Mouse (Mus musculus) stomach, embryonic 14.5 days (tissue): ENCODE data around the gene Gpr182. TPM values are rescaled to one million over a fixed set of nuclear protein-coding genes. Genes with fewer than 3 reads are reported as not detected.
A peak's percentile ranks its signal among the peaks of the same experiment; 100 is the strongest.
"Not testable (repeated sequence)": the region's sequence is repeated elsewhere in the genome, so short reads cannot be mapped to it uniquely, and the experiment has no call there.

ENCODE experiments used
- ATAC-seq: fragments of 200-750 bp; cut with Nextera tagmentation; 2 replicates; pipeline ENCODE4 v1.8.0; 2017; ENCODE audit warnings: low read depth, moderate TSS enrichment; ENCODE audit not compliant: insufficient number of reproducible peaks, insufficient read depth, low FRiP score
- H3K27ac ChIP-seq: fragments of 300-500 bp; sonication (generic); 2 replicates; pipeline ENCODE4 v1.5.1; 2014; ENCODE audit warnings: mild to moderate bottlenecking, low read length, moderate library complexity, mixed read lengths
- H3K27me3 ChIP-seq: fragments of 300-500 bp; sonication (generic); 2 replicates; pipeline ENCODE4 v1.6.1; 2014; ENCODE audit warnings: low read length, control low read depth, mixed read lengths; ENCODE audit not compliant: control insufficient read depth, insufficient read depth
- H3K36me3 ChIP-seq: fragments of 300-500 bp; sonication (generic); 2 replicates; pipeline ENCODE4 v1.6.1; 2014; ENCODE audit warnings: mild to moderate bottlenecking, control low read depth, low read length, moderate library complexity, mixed read lengths; ENCODE audit not compliant: control insufficient read depth, insufficient read depth
- H3K4me1 ChIP-seq: fragments of 300-500 bp; sonication (generic); 2 replicates; pipeline ENCODE4 v1.6.1; 2014; ENCODE audit warnings: low read length, control low read depth, mixed read lengths; ENCODE audit not compliant: control insufficient read depth, insufficient read depth
- H3K4me2 ChIP-seq: fragments of 300-500 bp; sonication (generic); replicated peaks from 2 replicates; pipeline ENCODE4 v1.6.1; 2014; ENCODE audit warnings: low read depth, low read length, control low read depth
- H3K4me3 ChIP-seq: fragments of 300-500 bp; sonication (generic); 2 replicates; pipeline ENCODE4 v1.5.1; 2014; ENCODE audit warnings: low read depth, low read length, control low read depth
- H3K9ac ChIP-seq: fragments of 300-500 bp; sonication (generic); replicated peaks from 2 replicates; pipeline ENCODE4 v1.6.1; 2014; ENCODE audit warnings: low read depth, mild to moderate bottlenecking, control low read depth, low read length, moderate library complexity, mixed read lengths
- H3K9me3 ChIP-seq: fragments of 300-500 bp; sonication (generic); 2 replicates; pipeline ENCODE4 v1.6.1; 2016; ENCODE audit warnings: low read depth, low read length, control low read depth; ENCODE audit not compliant: control insufficient read depth
- WGBS: fragments of 180-500 bp; shearing (Covaris S2); extraction: QIAGEN DNeasy Blood & Tissue Kit; methylation state at CpG from one replicate; pipeline ENCODE4 v1.1.7; 2014; 5-methylcytosine and 5-hydroxymethylcytosine counted together
- polyA plus RNA-seq: library from polyadenylated mRNA; unstranded; fragments of >200 nt; fragmentation: Nextera tagmentation; extraction: Ambion mirVana; gene quantifications from 2 replicates; pipeline ENCODE4 v1.2.1, GENCODE M21; 2014

Gpr182 gene
- polyA plus RNA-seq: 0.67 and 0.87 TPM in 2 replicates

DNA sequence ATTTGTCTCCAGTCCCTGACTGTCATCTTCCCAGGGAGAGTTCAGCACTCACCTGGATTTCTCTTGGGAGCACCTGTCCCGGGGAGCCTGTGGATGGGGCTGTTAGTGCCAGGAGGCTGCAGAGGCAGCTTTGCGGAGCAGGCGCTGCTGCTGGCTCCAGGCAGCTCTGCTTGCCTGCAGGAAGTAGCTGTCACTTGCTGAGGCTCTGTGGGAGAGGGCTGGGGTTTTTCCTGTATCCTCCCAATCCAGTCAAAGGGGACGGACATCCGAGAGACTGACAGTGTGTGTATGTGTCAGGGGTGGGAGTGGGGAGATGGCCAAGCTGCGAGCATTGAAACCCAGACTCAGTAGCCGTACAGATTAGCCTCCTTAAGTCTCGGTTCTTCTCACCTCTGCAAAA, at the start of gene Gpr182:
TSS of gene Gpr182 (minus strand) at position 185 of the 400 bp plus-strand sequence.
- Histone ChIP-seq H3K27ac (no peak within 1 kb of the TSS), H3K27me3 (no peaks in the 10 kb centered on the region), H3K4me3 (no peak within 1 kb of the TSS), H3K9ac (no peak within 1 kb of the TSS), H3K4me1 (peaks cover 18% of the 10 kb centered on the region; the same call in 1 of the 2 replicates), H3K36me3 (peaks cover 15% of the 10 kb centered on the region), H3K9me3 (no peaks in the 10 kb centered on the region), H3K4me2 (peak within 1 kb of the TSS; percentile 25; the same call in 1 of the 2 replicates)
- 37% methylated on average over 8 of the region's 8 CpGs for WGBS
- no peak for ATAC-seq

DNA sequence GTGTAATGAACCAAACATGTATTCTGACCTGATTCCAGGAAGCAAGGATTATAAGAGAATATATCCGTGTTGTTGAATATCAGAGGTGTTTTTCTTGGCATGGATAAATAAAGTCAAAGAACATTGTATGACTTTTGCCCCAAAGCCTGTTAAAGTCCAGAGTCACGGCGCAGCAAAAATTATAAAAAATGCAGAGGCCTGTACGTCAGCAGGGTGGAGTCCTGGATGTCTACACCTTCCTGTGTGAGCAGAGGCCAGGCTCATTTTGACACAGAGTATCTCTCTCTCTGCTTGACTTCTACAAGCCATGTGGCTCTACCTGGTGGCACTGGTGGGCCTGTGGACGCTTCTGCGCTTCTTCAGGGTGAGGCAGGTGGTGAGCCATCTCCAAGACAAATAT, 49.4 kb upstream of the Gpr182 start, which contains the start of gene Rdh16:
TSS of gene Rdh16 (plus strand) at position 262 of the 400 bp plus-strand sequence.
- WGBS: 85% methylated on average over 6 of the region's 6 CpGs
- Histone ChIP-seq H3K4me1 (no peaks in the 10 kb centered on the region), H3K27me3 (no peaks in the 10 kb centered on the region), H3K36me3 (no peaks in the 10 kb centered on the region), H3K9ac (no peak within 1 kb of the TSS), H3K4me2 (no peak within 1 kb of the TSS), H3K9me3 (no peaks in the 10 kb centered on the region), H3K4me3 (no peak within 1 kb of the TSS), H3K27ac (no peak within 1 kb of the TSS)
- no peak for ATAC-seq

DNA sequence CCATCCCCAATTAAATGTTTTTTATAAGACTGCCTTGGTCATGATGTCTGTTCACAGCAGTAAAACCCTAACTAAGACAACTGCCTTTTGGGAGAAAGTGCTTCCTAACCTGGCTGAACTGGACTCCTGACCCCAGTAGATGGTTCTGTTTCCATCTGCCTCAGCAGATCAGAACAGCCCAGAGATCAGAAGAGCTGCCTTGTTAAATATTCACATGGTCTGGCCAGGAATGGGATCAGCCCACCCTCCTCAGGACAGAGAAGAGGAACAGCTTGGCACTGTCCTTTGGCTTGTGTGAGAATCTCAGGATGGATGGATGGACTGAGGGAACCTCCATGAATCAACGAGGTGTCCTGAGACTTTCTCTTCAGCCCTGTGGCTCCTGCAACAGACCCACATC, 47.8 kb upstream of the Gpr182 start:
- Histone ChIP-seq H3K27ac (no peak overlapping the region), H3K36me3 (no peaks in the 10 kb centered on the region), H3K9ac (no peak overlapping the region), H3K27me3 (no peaks in the 10 kb centered on the region), H3K9me3 (no peaks in the 10 kb centered on the region), H3K4me1 (no peaks in the 10 kb centered on the region), H3K4me3 (no peak overlapping the region), H3K4me2 (no peak overlapping the region)
- no peak for ATAC-seq
- 70% methylated on average over 1 of the region's 1 CpGs for WGBS

- not testable (repeated sequence) for H3K27ac ChIP-seq, ATAC-seq, H3K27me3 ChIP-seq, H3K4me3 ChIP-seq, H3K4me2 ChIP-seq, H3K9ac ChIP-seq, H3K36me3 ChIP-seq, H3K4me1 ChIP-seq, H3K9me3 ChIP-seq
- 87% methylated on average over 1 of the region's 1 CpGs for WGBS
Measured at GRCm38 (mm10) chr10:127785411-127785810, 33.9 kb upstream of the Gpr182 start.

DNA sequence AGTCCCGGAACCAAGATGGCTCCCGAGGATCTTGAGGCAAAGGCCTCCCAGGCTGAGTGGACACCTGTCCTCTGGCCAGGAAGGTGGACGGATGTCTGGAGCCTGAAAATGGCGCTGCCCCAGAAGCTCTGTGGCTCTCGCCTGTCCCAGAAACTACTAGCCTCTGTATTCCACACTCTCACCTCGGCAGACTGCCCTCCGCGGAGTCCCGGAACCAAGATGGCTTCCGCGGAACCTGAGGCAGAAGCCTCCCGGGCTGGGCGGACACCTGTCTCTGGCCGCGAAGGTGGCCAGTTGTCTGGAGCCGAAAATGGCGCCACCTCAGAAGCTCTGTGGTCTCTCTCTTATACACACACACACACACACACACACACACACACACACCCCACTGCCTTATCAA, 30.8 kb upstream of the Gpr182 start:
- not testable (repeated sequence) for H3K4me2 ChIP-seq, H3K9ac ChIP-seq, H3K4me3 ChIP-seq, H3K36me3 ChIP-seq, ATAC-seq, H3K4me1 ChIP-seq, H3K27me3 ChIP-seq, H3K9me3 ChIP-seq, H3K27ac ChIP-seq
- 96% methylated on average over 17 of the region's 17 CpGs for WGBS

DNA sequence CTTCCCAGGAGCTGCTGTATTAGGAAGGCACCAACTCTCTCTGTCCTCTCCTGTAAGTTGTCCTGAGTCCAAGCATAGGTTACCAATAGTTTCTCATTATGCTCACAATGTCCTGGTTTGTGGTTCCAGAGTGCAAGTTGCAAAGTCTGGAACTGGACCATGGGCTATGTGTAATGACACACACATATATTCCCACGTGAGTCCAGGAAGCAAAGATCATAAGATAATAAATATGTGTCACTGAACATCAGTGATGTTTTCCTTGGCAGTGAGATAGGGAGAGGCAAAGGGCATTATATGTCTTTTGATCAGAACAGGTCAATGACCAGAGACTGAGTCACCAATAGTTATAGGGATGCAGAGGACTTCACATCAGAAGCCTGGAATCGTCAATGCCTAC, 24.5 kb upstream of the Gpr182 start, which contains the start of gene Rdh9:
TSS of gene Rdh9 (plus strand) at position 376 of the 400 bp plus-strand sequence.
- Histone ChIP-seq H3K27me3 (no peaks in the 10 kb centered on the region), H3K27ac (no peak within 1 kb of the TSS), H3K4me3 (no peak within 1 kb of the TSS), H3K36me3 (no peaks in the 10 kb centered on the region), H3K9me3 (no peaks in the 10 kb centered on the region), H3K4me2 (no peak within 1 kb of the TSS), H3K9ac (no peak within 1 kb of the TSS), H3K4me1 (no peaks in the 10 kb centered on the region)
- no peak for ATAC-seq
- 88% methylated on average over 2 of the region's 2 CpGs for WGBS

DNA sequence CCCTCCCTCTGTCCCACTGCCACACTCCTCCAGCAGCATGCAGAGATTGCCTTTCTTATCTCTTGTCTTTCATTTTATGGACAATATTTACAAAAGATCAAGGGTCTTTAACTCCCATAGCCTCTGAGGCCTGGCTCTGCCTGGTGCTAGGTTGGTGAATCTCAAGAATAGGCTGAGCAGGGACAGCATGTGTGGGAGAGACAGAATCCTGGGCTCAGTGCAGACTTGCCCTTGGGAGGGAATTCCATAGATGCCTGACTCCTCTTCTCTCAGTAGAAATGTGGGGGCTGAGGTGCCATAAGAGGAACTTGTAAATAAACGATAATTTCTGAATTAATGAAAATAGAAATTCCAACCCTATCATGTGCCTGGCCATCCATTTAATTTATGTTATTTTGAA, 15.0 kb upstream of the Gpr182 start:
- Histone ChIP-seq H3K4me1 (0 out of 2 replicates have a peak, but pooled peaks cover 6% of the 10 kb centered on the region), H3K36me3 (no peaks in the 10 kb centered on the region), H3K27me3 (no peaks in the 10 kb centered on the region), H3K27ac (no peak overlapping the region), H3K4me2 (no peak overlapping the region), H3K9ac (no peak overlapping the region), H3K9me3 (no peaks in the 10 kb centered on the region), H3K4me3 (no peak overlapping the region)
- 77% methylated on average over 1 of the region's 1 CpGs for WGBS
- ATAC-seq: no peak

DNA sequence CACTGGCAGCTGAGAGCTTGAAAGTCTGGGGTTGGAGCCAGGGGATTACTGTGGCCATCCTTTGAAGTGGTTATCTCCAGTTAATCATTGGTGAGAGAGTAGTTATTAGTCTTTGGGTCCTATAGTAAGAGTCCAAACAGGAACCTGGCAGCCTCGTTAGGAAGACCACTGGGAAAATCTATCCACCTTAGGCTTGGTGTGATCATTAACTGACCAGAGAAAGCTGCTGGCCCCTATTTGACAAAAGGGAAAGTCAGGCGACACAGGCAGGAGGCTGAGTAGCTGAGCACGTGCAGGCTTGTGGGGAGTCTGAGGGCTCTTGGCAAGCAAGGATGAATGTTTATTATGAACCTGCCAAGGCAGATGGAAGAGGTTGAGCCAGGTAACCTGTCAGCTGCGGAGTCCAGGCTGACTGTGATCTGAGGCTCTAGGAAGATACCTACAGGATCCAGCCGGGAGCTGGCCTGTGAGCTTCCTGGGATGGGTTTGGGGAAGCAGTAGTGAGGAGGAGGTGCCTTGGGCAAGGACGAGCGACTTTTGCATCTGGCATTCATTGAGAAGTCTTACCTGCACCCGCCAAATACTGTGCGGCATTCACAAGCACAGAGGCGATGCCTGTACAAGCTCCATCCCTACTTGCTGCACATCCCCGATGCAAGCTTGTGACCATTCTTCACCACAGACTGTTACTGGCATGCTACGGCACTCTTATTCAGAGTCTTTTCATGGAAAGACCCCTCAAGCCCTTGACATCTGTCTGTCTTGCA, 12.6 kb upstream of the Gpr182 start:
- no peak overlapping the region for H3K4me3 ChIP-seq
- H3K27me3 ChIP-seq: no peaks in the 10 kb centered on the region
- 0 out of 2 replicates have a peak, but pooled peaks cover 6% of the 10 kb centered on the region for H3K4me1 ChIP-seq
- no peak overlapping the region for H3K27ac ChIP-seq
- H3K36me3 ChIP-seq: no peaks in the 10 kb centered on the region
- H3K9ac ChIP-seq: no peak overlapping the region
- no peak overlapping the region for H3K4me2 ChIP-seq
- 49% methylated on average over 12 of the region's 12 CpGs for WGBS
- H3K9me3 ChIP-seq: no peaks in the 10 kb centered on the region
- ATAC-seq: peak; percentile 28; the same call in 1 of the 2 replicates
